Mouse (Mus musculus): ENCODE results near the gene She. TPM values are rescaled to one million over a fixed set of nuclear protein-coding genes. Genes with fewer than 3 reads are reported as not detected.
"Not testable (repeated sequence)": the region's sequence is repeated elsewhere in the genome, so short reads cannot be mapped to it uniquely, and the experiment has no call there.

Gene She
- polyA plus RNA-seq, 1 experiment from 2014 or later: 2.6 TPM

GRCm38 (mm10) chr3:89848083-89848482 is 16.9 kb downstream of the She start:
- ATAC-seq (ENCODE audit: low FRiP score, low read depth): no peak
- Histone ChIP-seq H3K4me1 (no peaks in the 10 kb centered on the region), H3K9me3 (no peaks in the 10 kb centered on the region), H3K27ac (replicated peaks) (no peak overlapping the region), H3K4me3 (no peak overlapping the region), H3K36me3 (no peaks in the 10 kb centered on the region), H3K9ac (replicated peaks) (no peak overlapping the region), H3K27me3 (no peaks in the 10 kb centered on the region), H3K4me2 (replicated peaks) (no peak overlapping the region)
- WGBS: 91% methylated on average over 6 of the region's 6 CpGs

- Histone ChIP-seq H3K27ac (replicated peaks) (no peak overlapping the region), H3K9me3 (no peaks in the 10 kb centered on the region), H3K27me3 (peaks cover 6% of the 10 kb centered on the region; the same call in 1 of the 2 replicates), H3K4me3 (no peak overlapping the region), H3K4me2 (replicated peaks) (no peak overlapping the region), H3K9ac (replicated peaks) (no peak overlapping the region), H3K36me3 (no peaks in the 10 kb centered on the region), H3K4me1 (no peaks in the 10 kb centered on the region)
- no peak for ATAC-seq (ENCODE audit: low FRiP score, low read depth)
- WGBS: 82% methylated on average over 5 of the region's 5 CpGs
Measured at GRCm38 (mm10) chr3:89853752-89854151, 22.6 kb downstream of the She start.

- ATAC-seq (ENCODE audit: low FRiP score, low read depth): no peak
- Histone ChIP-seq H3K27ac (replicated peaks) (no peak overlapping the region), H3K27me3 (peaks cover 10% of the 10 kb centered on the region; the same call in 1 of the 2 replicates), H3K4me2 (replicated peaks) (no peak overlapping the region), H3K9me3 (no peaks in the 10 kb centered on the region), H3K4me1 (peaks cover 12% of the 10 kb centered on the region), H3K9ac (replicated peaks) (no peak overlapping the region), H3K4me3 (no peak overlapping the region), H3K36me3 (no peaks in the 10 kb centered on the region)
- 82% methylated on average over 3 of the region's 3 CpGs for WGBS
Measured at GRCm38 (mm10) chr3:89857353-89857752, 26.2 kb downstream of the She start.

- WGBS: 17% methylated on average over 4 of the region's 4 CpGs
- H3K27ac ChIP-seq (replicated peaks): no peak overlapping the region
- ATAC-seq (ENCODE audit: low FRiP score, low read depth): no peak
Measured at GRCm38 (mm10) chr3:89858123-89858522, 27.0 kb downstream of the She start.

GRCm38 (mm10) chr3:89858888-89859287 is 27.7 kb downstream of the She start:
- 73% methylated on average over 8 of the region's 8 CpGs for WGBS

More at GRCm38 (mm10) chr3:89858123-89858522, 27.0 kb downstream of the She start:
- H3K9ac ChIP-seq (replicated peaks): no peak overlapping the region
- peaks cover 12% of the 10 kb centered on the region for H3K4me1 ChIP-seq
- H3K27me3 ChIP-seq: peaks cover 10% of the 10 kb centered on the region; the same call in 1 of the 2 replicates
- H3K9me3 ChIP-seq: no peaks in the 10 kb centered on the region
- H3K4me2 ChIP-seq (replicated peaks): no peak overlapping the region
- H3K4me3 ChIP-seq: no peak overlapping the region
- no peaks in the 10 kb centered on the region for H3K36me3 ChIP-seq

GRCm38 (mm10) chr3:89859936-89860335 is 28.8 kb downstream of the She start:
- no peak for ATAC-seq (ENCODE audit: low FRiP score, low read depth)
- no peak overlapping the region for H3K4me2 ChIP-seq (replicated peaks)

More at GRCm38 (mm10) chr3:89858888-89859287, 27.7 kb downstream of the She start:
- H3K36me3 ChIP-seq: no peaks in the 10 kb centered on the region
- H3K4me1 ChIP-seq: peaks cover 12% of the 10 kb centered on the region
- H3K4me3 ChIP-seq: no peak overlapping the region
- H3K9me3 ChIP-seq: no peaks in the 10 kb centered on the region
- no peak overlapping the region for H3K27ac ChIP-seq (replicated peaks)
- ATAC-seq (ENCODE audit: low FRiP score, low read depth): no peak
- peaks cover 10% of the 10 kb centered on the region; the same call in 1 of the 2 replicates for H3K27me3 ChIP-seq
- H3K4me2 ChIP-seq (replicated peaks): no peak overlapping the region
- no peak overlapping the region; the same call in 1 of the 2 replicates for H3K9ac ChIP-seq (replicated peaks)

GRCm38 (mm10) chr3:89860343-89860742 is 29.2 kb downstream of the She start:
- Histone ChIP-seq H3K4me1 (peaks cover 17% of the 10 kb centered on the region), H3K27me3 (peaks cover 4% of the 10 kb centered on the region; the same call in 1 of the 2 replicates), H3K9me3 (no peaks in the 10 kb centered on the region), H3K36me3 (no peaks in the 10 kb centered on the region), H3K4me3 (no peak overlapping the region), H3K27ac (replicated peaks) (no peak overlapping the region), H3K9ac (replicated peaks) (no peak overlapping the region), H3K4me2 (replicated peaks) (no peak overlapping the region)
- no peak for ATAC-seq (ENCODE audit: low FRiP score, low read depth)
- 93% methylated on average over 3 of the region's 3 CpGs for WGBS

More at GRCm38 (mm10) chr3:89859936-89860335, 28.8 kb downstream of the She start:
- Histone ChIP-seq H3K27ac (replicated peaks) (no peak overlapping the region), H3K9me3 (no peaks in the 10 kb centered on the region), H3K27me3 (peaks cover 5% of the 10 kb centered on the region; the same call in 1 of the 2 replicates), H3K4me1 (peaks cover 13% of the 10 kb centered on the region), H3K4me3 (no peak overlapping the region), H3K36me3 (no peaks in the 10 kb centered on the region), H3K9ac (replicated peaks) (no peak overlapping the region)
- 85% methylated on average over 3 of the region's 3 CpGs for WGBS

- Histone ChIP-seq H3K27ac (replicated peaks) (no peak overlapping the region), H3K4me3 (no peak overlapping the region), H3K36me3 (no peaks in the 10 kb centered on the region), H3K4me1 (peaks cover 18% of the 10 kb centered on the region), H3K27me3 (peaks cover 4% of the 10 kb centered on the region; the same call in 1 of the 2 replicates), H3K9ac (replicated peaks) (no peak overlapping the region), H3K9me3 (no peaks in the 10 kb centered on the region), H3K4me2 (replicated peaks) (no peak overlapping the region)
- WGBS: 14% methylated on average over 4 of the region's 4 CpGs
- ATAC-seq (ENCODE audit: low FRiP score, low read depth): no peak
Measured at GRCm38 (mm10) chr3:89861070-89861469, 29.9 kb downstream of the She start.

- 83% methylated on average over 8 of the region's 8 CpGs for WGBS
- H3K4me3 ChIP-seq: no peak overlapping the region
- H3K9ac ChIP-seq (replicated peaks): no peak overlapping the region
- no peak overlapping the region for H3K27ac ChIP-seq (replicated peaks)
- H3K9me3 ChIP-seq: no peaks in the 10 kb centered on the region
- H3K27me3 ChIP-seq: peaks cover 4% of the 10 kb centered on the region; the same call in 1 of the 2 replicates
- H3K4me1 ChIP-seq: peaks cover 18% of the 10 kb centered on the region
- H3K4me2 ChIP-seq (replicated peaks): no peak overlapping the region
- no peak for ATAC-seq (ENCODE audit: low FRiP score, low read depth)
- H3K36me3 ChIP-seq: no peaks in the 10 kb centered on the region
Measured at GRCm38 (mm10) chr3:89862182-89862761, 31.1 kb downstream of the She start.

GRCm38 (mm10) chr3:89863276-89863675 is 32.1 kb downstream of the She start:
- not testable (repeated sequence) for ATAC-seq (ENCODE audit: low FRiP score, low read depth); H3K27ac ChIP-seq (replicated peaks); H3K9me3 ChIP-seq; H3K36me3 ChIP-seq; H3K9ac ChIP-seq (replicated peaks); H3K4me3 ChIP-seq; H3K27me3 ChIP-seq; H3K4me2 ChIP-seq (replicated peaks)
- WGBS: 90% methylated on average over 3 of the region's 3 CpGs
- H3K4me1 ChIP-seq: peaks cover 23% of the 10 kb centered on the region

GRCm38 (mm10) chr3:89863716-89864509 is 32.7 kb downstream of the She start:
- H3K4me2 ChIP-seq (replicated peaks): no peak overlapping the region
- ATAC-seq (ENCODE audit: low FRiP score, low read depth): no peak
- no peaks in the 10 kb centered on the region for H3K36me3 ChIP-seq
- H3K4me1 ChIP-seq: peaks cover 29% of the 10 kb centered on the region
- no peaks in the 10 kb centered on the region for H3K9me3 ChIP-seq
- H3K4me3 ChIP-seq: no peak overlapping the region
- peaks cover 9% of the 10 kb centered on the region; the same call in 1 of the 2 replicates for H3K27me3 ChIP-seq
- H3K9ac ChIP-seq (replicated peaks): no peak overlapping the region
- no peak overlapping the region for H3K27ac ChIP-seq (replicated peaks)
- 79% methylated on average over 9 of the region's 9 CpGs for WGBS

GRCm38 (mm10) chr3:89865020-89865419 is 33.9 kb downstream of the She start:
- no peaks in the 10 kb centered on the region for H3K9me3 ChIP-seq
- no peak for ATAC-seq (ENCODE audit: low FRiP score, low read depth)
- peaks cover 29% of the 10 kb centered on the region for H3K4me1 ChIP-seq
- peaks cover 11% of the 10 kb centered on the region; the same call in 1 of the 2 replicates for H3K27me3 ChIP-seq
- WGBS: 67% methylated on average over 6 of the region's 6 CpGs
- H3K4me2 ChIP-seq (replicated peaks): no peak overlapping the region
- no peak overlapping the region for H3K27ac ChIP-seq (replicated peaks)
- no peaks in the 10 kb centered on the region for H3K36me3 ChIP-seq
- H3K9ac ChIP-seq (replicated peaks): no peak overlapping the region
- H3K4me3 ChIP-seq: no peak overlapping the region

Measured in midbrain, embryonic 12.5 days (tissue).